Mouse (Mus musculus) limb, embryonic 11.5 days (tissue): ENCODE measurements around the gene Gm28035. TPM values are rescaled to one million over a fixed set of nuclear protein-coding genes. Genes with fewer than 3 reads are reported as not detected.

ENCODE experiments used
- ATAC-seq: fragments of 200-750 bp; cut with Nextera tagmentation; 2 replicates; pipeline ENCODE4 v1.8.0; 2017; ENCODE audit warnings: low read depth; ENCODE audit not compliant: insufficient number of reproducible peaks, low FRiP score, low TSS enrichment
- DNase-seq: peaks from one replicate; pipeline ENCODE4 v3.0.0-alpha.2; 2015; ENCODE audit warnings: low spot score
- H3K27ac ChIP-seq: fragments of 300-500 bp; sonication (generic); replicated peaks from 2 replicates; pipeline ENCODE4 v1.5.1; 2014; ENCODE audit warnings: low read depth, mild to moderate bottlenecking, low read length
- H3K27me3 ChIP-seq: fragments of 300-500 bp; sonication (generic); 2 replicates; pipeline ENCODE4 v1.6.1; 2014; ENCODE audit warnings: mild to moderate bottlenecking, low read length, mixed read lengths; ENCODE audit not compliant: control insufficient read depth, insufficient read depth
- H3K36me3 ChIP-seq: fragments of 300-500 bp; sonication (generic); 2 replicates; pipeline ENCODE4 v1.6.1; 2014; ENCODE audit warnings: mild to moderate bottlenecking, low read length, moderate library complexity, mixed read lengths; ENCODE audit not compliant: control insufficient read depth, insufficient read depth
- H3K4me1 ChIP-seq: fragments of 300-500 bp; sonication (generic); 2 replicates; pipeline ENCODE4 v1.6.1; 2014; ENCODE audit warnings: low read length, mixed read lengths; ENCODE audit not compliant: control insufficient read depth, insufficient read depth
- H3K4me2 ChIP-seq: fragments of 300-500 bp; sonication (generic); 2 replicates; pipeline ENCODE4 v1.6.1; 2014; ENCODE audit warnings: low read depth, mild to moderate bottlenecking, moderate library complexity; ENCODE audit not compliant: severe bottlenecking
- H3K4me3 ChIP-seq: fragments of 300-500 bp; sonication (generic); 2 replicates; pipeline ENCODE4 v1.5.1; 2014; ENCODE audit warnings: low read depth, low read length
- H3K9ac ChIP-seq: fragments of 300-500 bp; sonication (generic); 2 replicates; pipeline ENCODE4 v1.6.1; 2014; ENCODE audit warnings: mild to moderate bottlenecking, low read length
- H3K9me3 ChIP-seq: fragments of 300-500 bp; sonication (generic); 2 replicates; pipeline ENCODE4 v1.6.1; 2016; ENCODE audit warnings: low read length; ENCODE audit not compliant: control insufficient read depth
- WGBS: fragments of 180-500 bp; shearing (Covaris S2); extraction: QIAGEN DNeasy Blood & Tissue Kit; methylation state at CpG from one replicate; pipeline ENCODE4 v1.1.7; 2014; 5-methylcytosine and 5-hydroxymethylcytosine counted together
- polyA plus RNA-seq: library from polyadenylated mRNA; unstranded; fragments of >200 nt; fragmentation: Nextera tagmentation; extraction: Ambion mirVana; gene quantifications from 2 replicates; pipeline ENCODE4 v1.2.1, GENCODE M21; 2014

Gm28035 gene
- polyA plus RNA-seq, 1 experiment from 2014 or later = 0.09 TPM

GRCm38 (mm10) chr2:30261921-30262839 is 21.8 kb downstream of the Gm28035 start:
- H3K9me3 ChIP-seq = no peaks in the 10 kb centered on the region
- no peak for ATAC-seq
- H3K9ac ChIP-seq = no peak overlapping the region
- H3K27ac ChIP-seq = no peak overlapping the region; the same call in 1 of the 2 replicates
- no peak overlapping the region for H3K4me2 ChIP-seq
- H3K27me3 ChIP-seq = no peaks in the 10 kb centered on the region
- H3K4me1 ChIP-seq = peaks cover 17% of the 10 kb centered on the region
- peaks cover 20% of the 10 kb centered on the region for H3K36me3 ChIP-seq
- 96% methylated on average over 18 of the region's 18 CpGs for WGBS
- H3K4me3 ChIP-seq = no peak overlapping the region
- DNase-seq = no peak

- 80% methylated on average over 4 of the region's 4 CpGs for WGBS
- Histone ChIP-seq H3K4me1 (peaks cover 17% of the 10 kb centered on the region), H3K27me3 (no peaks in the 10 kb centered on the region), H3K9me3 (no peaks in the 10 kb centered on the region), H3K36me3 (peaks cover 17% of the 10 kb centered on the region), H3K4me2 (no peak overlapping the region), H3K4me3 (no peak overlapping the region), H3K27ac (no peak overlapping the region), H3K9ac (no peak overlapping the region)
- ATAC-seq (no peak), DNase-seq (no peak)
Measured at GRCm38 (mm10) chr2:30262840-30263441, 22.6 kb downstream of the Gm28035 start.

GRCm38 (mm10) chr2:30263811-30264210 is 23.4 kb downstream of the Gm28035 start:
- Histone ChIP-seq H3K4me1 (peaks cover 14% of the 10 kb centered on the region), H3K9me3 (no peaks in the 10 kb centered on the region), H3K27ac (no peak overlapping the region), H3K36me3 (peaks cover 16% of the 10 kb centered on the region), H3K9ac (no peak overlapping the region), H3K4me2 (no peak overlapping the region), H3K27me3 (no peaks in the 10 kb centered on the region), H3K4me3 (no peak overlapping the region)
- no peak for ATAC-seq
- DNase-seq = no peak
- WGBS = 88% methylated on average over 6 of the region's 6 CpGs

- H3K9me3 ChIP-seq = no peaks in the 10 kb centered on the region
- peak; percentile 47 for DNase-seq
- peak overlapping the region; percentile 58; the same call in 1 of the 2 replicates for H3K27ac ChIP-seq
- H3K4me1 ChIP-seq = peaks cover 14% of the 10 kb centered on the region
- no peak overlapping the region for H3K4me2 ChIP-seq
- peaks cover 16% of the 10 kb centered on the region for H3K36me3 ChIP-seq
- no peak overlapping the region for H3K4me3 ChIP-seq
- no peak overlapping the region for H3K9ac ChIP-seq
- WGBS = 74% methylated on average over 7 of the region's 7 CpGs
- peak; percentile 27 for ATAC-seq
- no peaks in the 10 kb centered on the region for H3K27me3 ChIP-seq
Measured at GRCm38 (mm10) chr2:30264671-30265519, 24.5 kb downstream of the Gm28035 start.

GRCm38 (mm10) chr2:30265767-30266253 is 25.4 kb downstream of the Gm28035 start, which contains the start of gene Phyhd1:
Gene Phyhd1 (plus strand): TSS chr2:30266203.
- DNase-seq (peak; percentile 23), ATAC-seq (no peak)
- no peaks in the 10 kb centered on the region for H3K27me3 ChIP-seq
- H3K27ac ChIP-seq = peak within 1 kb of the TSS; percentile 75
- no peaks in the 10 kb centered on the region for H3K9me3 ChIP-seq
- 40% methylated on average over 5 of the region's 5 CpGs for WGBS
- peaks cover 14% of the 10 kb centered on the region for H3K4me1 ChIP-seq
- peak within 1 kb of the TSS; percentile 45; the same call in 1 of the 2 replicates for H3K9ac ChIP-seq
- peaks cover 11% of the 10 kb centered on the region for H3K36me3 ChIP-seq
- H3K4me3 ChIP-seq = no peak within 1 kb of the TSS
- H3K4me2 ChIP-seq = no peak within 1 kb of the TSS

GRCm38 (mm10) chr2:30266392-30266941 is 26.1 kb downstream of the Gm28035 start:
- Histone ChIP-seq H3K4me2 (no peak overlapping the region), H3K9me3 (no peaks in the 10 kb centered on the region), H3K36me3 (peaks cover 10% of the 10 kb centered on the region), H3K4me3 (no peak overlapping the region), H3K27me3 (no peaks in the 10 kb centered on the region), H3K27ac (peak overlapping the region; percentile 75; the same call in 1 of the 2 replicates), H3K4me1 (peaks cover 14% of the 10 kb centered on the region), H3K9ac (no peak overlapping the region; the same call in 1 of the 2 replicates)
- 21% methylated on average over 4 of the region's 4 CpGs for WGBS
- DNase-seq (peak; percentile 39), ATAC-seq (no peak; the same call in 1 of the 2 replicates)

- WGBS = 94% methylated on average over 2 of the region's 2 CpGs
- no peaks in the 10 kb centered on the region for H3K27me3 ChIP-seq
- H3K9me3 ChIP-seq = no peaks in the 10 kb centered on the region
- H3K4me3 ChIP-seq = no peak overlapping the region
- H3K4me1 ChIP-seq = peaks cover 14% of the 10 kb centered on the region
- H3K36me3 ChIP-seq = peaks cover 4% of the 10 kb centered on the region
- H3K9ac ChIP-seq = no peak overlapping the region
- DNase-seq (no peak), ATAC-seq (no peak)
- no peak overlapping the region for H3K27ac ChIP-seq
- no peak overlapping the region for H3K4me2 ChIP-seq
Measured at GRCm38 (mm10) chr2:30267466-30267865, 27.1 kb downstream of the Gm28035 start.
